In the genomic region with DNA sequence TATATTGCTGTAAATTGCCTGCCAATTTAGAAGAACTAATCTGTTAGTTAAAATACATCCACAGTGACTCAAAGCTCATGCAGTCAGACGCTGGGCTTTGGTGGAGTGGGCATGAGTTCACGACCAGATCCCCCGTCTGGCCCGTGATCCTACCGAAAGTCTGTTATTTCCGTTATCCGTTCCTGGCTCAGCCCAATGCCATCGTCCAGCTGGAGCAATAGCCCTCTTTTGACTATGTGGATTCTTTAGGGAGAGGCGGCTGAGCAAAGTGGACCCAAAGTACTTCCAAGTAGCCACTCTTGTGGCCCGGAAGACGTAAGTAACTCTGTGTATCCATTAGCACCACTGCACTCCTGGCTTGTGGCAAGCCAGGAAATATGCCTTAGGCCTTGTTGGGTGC, we compare ENCODE assay signal across 14 mouse cellular contexts. TPM values are rescaled to one million over a fixed set of nuclear protein-coding genes. Genes with fewer than 3 reads are reported as not detected.
A peak's percentile ranks its signal among the peaks of the same experiment; 100 is the strongest.
DNase-seq lines count a peak whose midpoint lies in the region; ATAC-seq and TF ChIP-seq lines count a peak whose summit lies in the region.
"Had no signal": no experiment of that assay in that cellular context is flagged by ENCODE, and none has a peak within 500 bp of the region (broad histone marks: within the 10 kb centered on the region; RNA-seq: fewer than 3 reads in every experiment).

No protein-coding gene starts in this region.

- H3K4me2 ChIP-seq in kidney, embryonic 15.5 days: peak overlapping the region; percentile 42
- H3K4me2 ChIP-seq in intestine, embryonic 15.5 days (replicated peaks): peak overlapping the region; percentile 33
- H3K4me2 ChIP-seq: midbrain, embryonic 11.5 days; neural tube, embryonic 12.5 days had no signal

- 71% methylated on average over 11 of the region's 11 CpGs for WGBS in kidney, embryonic 15.5 days
- 62% methylated on average over 11 of the region's 11 CpGs for WGBS in intestine, embryonic 15.5 days

- H3K9me3 ChIP-seq in kidney, embryonic 15.5 days (replicated peaks): 0 out of 2 replicates have a peak, but pooled peaks cover 4% of the 10 kb centered on the region
- H3K9me3 ChIP-seq in intestine, embryonic 15.5 days: no peaks in the 10 kb centered on the region

- no peaks in the 10 kb centered on the region for H3K4me1 ChIP-seq in kidney, embryonic 15.5 days
- H3K4me1 ChIP-seq in testis, adult 2 months (ENCODE audit: control insufficient read depth, insufficient read depth, low read length): peaks cover 3% of the 10 kb centered on the region
- no peaks in the 10 kb centered on the region for H3K4me1 ChIP-seq in intestine, embryonic 15.5 days (replicated peaks)
- H3K4me1 ChIP-seq: neural tube, embryonic 12.5 days had no signal

- H3K9ac ChIP-seq in kidney, embryonic 15.5 days: no peak overlapping the region
- no peak overlapping the region for H3K9ac ChIP-seq in intestine, embryonic 15.5 days
- H3K9ac ChIP-seq: forebrain, postnatal 0 days; neural tube, embryonic 12.5 days had no signal

- no peak overlapping the region for H3K27ac ChIP-seq in kidney, embryonic 15.5 days
- peak overlapping the region; percentile 62 for H3K27ac ChIP-seq in testis, adult 2 months (ENCODE audit: control insufficient read depth, insufficient read depth, low read depth, low read length)
- H3K27ac ChIP-seq in intestine, embryonic 15.5 days: no peak overlapping the region
- H3K27ac ChIP-seq: forebrain, embryonic 10.5 days; heart, adult 2 months; layer of hippocampus, adult 2 months; neural tube, embryonic 12.5 days had no signal

- H3K27me3 ChIP-seq in kidney, embryonic 15.5 days: no peaks in the 10 kb centered on the region
- H3K27me3 ChIP-seq in testis, adult 2 months (ENCODE audit: control insufficient read depth, insufficient read depth, low read length): no peaks in the 10 kb centered on the region
- no peaks in the 10 kb centered on the region for H3K27me3 ChIP-seq in intestine, embryonic 15.5 days (replicated peaks)
- H3K27me3 ChIP-seq: neural tube, embryonic 12.5 days had no signal

- no peak for ATAC-seq in kidney, embryonic 15.5 days (replicated peaks; ENCODE audit: low FRiP score)
- ATAC-seq in intestine, embryonic 15.5 days: no peak
- ATAC-seq: forebrain, postnatal 0 days had no signal

- no peaks in the 10 kb centered on the region for H3K36me3 ChIP-seq in kidney, embryonic 15.5 days
- no peaks in the 10 kb centered on the region for H3K36me3 ChIP-seq in testis, adult 2 months (ENCODE audit: control insufficient read depth, insufficient read depth, low read length)
- H3K36me3 ChIP-seq in intestine, embryonic 15.5 days: no peaks in the 10 kb centered on the region
- H3K36me3 ChIP-seq: forebrain, embryonic 10.5 days; neural tube, embryonic 12.5 days had no signal

- TF ChIP-seq CTCF in testis, adult 2 months (IDR thresholded peaks at IDR 0.05; ENCODE audit: control insufficient read depth, insufficient read depth, insufficient replicate concordance, low read depth, low read length): no peak

- TF ChIP-seq POLR2A in testis, adult 2 months (IDR thresholded peaks at IDR 0.05; ENCODE audit: control insufficient read depth, low read depth, low read length): no peak

- no peak overlapping the region for H3K4me3 ChIP-seq in kidney, embryonic 15.5 days (replicated peaks)
- peak overlapping the region; percentile 56 for H3K4me3 ChIP-seq in testis, adult 2 months (ENCODE audit: control insufficient read depth, low read depth, low read length)
- H3K4me3 ChIP-seq in intestine, embryonic 15.5 days (replicated peaks): no peak overlapping the region
- H3K4me3 ChIP-seq: forebrain, embryonic 10.5 days; heart, adult 2 months; layer of hippocampus, adult 2 months; neural tube, embryonic 12.5 days had no signal

- no peak for DNase-seq in kidney, postnatal 14 days
- DNase-seq in testis, postnatal 14 days (ENCODE audit: low spot score): no peak
- no peak for DNase-seq in right cerebral cortex, postnatal 25 days
- no peak for DNase-seq in ovary, adult 18-20 months (ENCODE audit: low spot score)
- DNase-seq: right cerebral cortex, adult 18-20 months had no signal

RNA-seq across cellular contexts. Expression of gene Rad23b, which starts 49.1 kb away (rescaled TPM):
- polyA plus RNA-seq in kidney, embryonic 15.5 days (2015; fragmentation: Nextera tagmentation; extraction: Ambion mirVana): 83.3 and 92.1 TPM in 2 replicates
- 400 and 416 TPM in 2 replicates for polyA plus RNA-seq in testis, adult 2 months (2012; rRNA removed)
- 81.9 and 87.5 TPM in 2 replicates for polyA plus RNA-seq in intestine, embryonic 15.5 days (2015; fragmentation: Nextera tagmentation; extraction: Ambion mirVana)
